Mouse (Mus musculus) cerebellum, adult 8-10 months (tissue): Measurements from ENCODE around the gene Lrrc72.
"Not testable (repeated sequence)": the region's sequence is repeated elsewhere in the genome, so short reads cannot be mapped to it uniquely, and the experiment has no call there.

Experiments
- DNase-seq: peaks from one replicate; pipeline ENCODE4 v3.0.0; 2022

Lrrc72 gene

GRCm38 (mm10) chr12:36253298-36253697 lies at the start of gene Lrrc72:
Lrrc72 (minus strand) TSS chr12:36253398.
- no peak for DNase-seq

GRCm38 (mm10) chr12:36302326-36302725 lies 49.1 kb upstream of the Lrrc72 start:
- no peak for DNase-seq

GRCm38 (mm10) chr12:36291346-36291745 lies 38.1 kb upstream of the Lrrc72 start:
- DNase-seq: no peak

GRCm38 (mm10) chr12:36290465-36290864 lies 37.3 kb upstream of the Lrrc72 start:
- no peak for DNase-seq

GRCm38 (mm10) chr12:36289634-36290033 lies 36.4 kb upstream of the Lrrc72 start:
- no peak for DNase-seq

- DNase-seq: no peak
Observed at GRCm38 (mm10) chr12:36274823-36275222, 21.6 kb upstream of the Lrrc72 start.

- no peak for DNase-seq
Observed at GRCm38 (mm10) chr12:36267670-36268246, 14.6 kb upstream of the Lrrc72 start.

GRCm38 (mm10) chr12:36262116-36262721 lies 9.0 kb upstream of the Lrrc72 start:
- DNase-seq: no peak

GRCm38 (mm10) chr12:36255413-36255812 lies 2.2 kb upstream of the Lrrc72 start:
- DNase-seq: no peak

- DNase-seq: no peak
Observed at GRCm38 (mm10) chr12:36241171-36241570, 12.0 kb downstream of the Lrrc72 start.

- DNase-seq: no peak
Observed at GRCm38 (mm10) chr12:36231386-36231785, 21.8 kb downstream of the Lrrc72 start.

- DNase-seq: no peak
Observed at GRCm38 (mm10) chr12:36224392-36224791, 28.8 kb downstream of the Lrrc72 start.

- no peak for DNase-seq
Observed at GRCm38 (mm10) chr12:36216905-36217304, 36.3 kb downstream of the Lrrc72 start.

GRCm38 (mm10) chr12:36216230-36216629 lies 37.0 kb downstream of the Lrrc72 start:
- DNase-seq: no peak

GRCm38 (mm10) chr12:36215149-36215480 lies 38.1 kb downstream of the Lrrc72 start:
- DNase-seq: peak; percentile 16

GRCm38 (mm10) chr12:36214389-36215148 lies 38.6 kb downstream of the Lrrc72 start:
- DNase-seq: no peak

GRCm38 (mm10) chr12:36210096-36210495 lies 43.1 kb downstream of the Lrrc72 start:
- no peak for DNase-seq

- no peak for DNase-seq
Observed at GRCm38 (mm10) chr12:36208456-36208855, 44.7 kb downstream of the Lrrc72 start.

GRCm38 (mm10) chr12:36207800-36208148 lies 45.4 kb downstream of the Lrrc72 start:
- no peak for DNase-seq

- peak; percentile 13 for DNase-seq
Observed at GRCm38 (mm10) chr12:36207072-36207799, 46.0 kb downstream of the Lrrc72 start.

- DNase-seq: not testable (repeated sequence)
Observed at GRCm38 (mm10) chr12:36205579-36206119, 47.5 kb downstream of the Lrrc72 start.

GRCm38 (mm10) chr12:36194976-36195375 lies 58.2 kb downstream of the Lrrc72 start:
- DNase-seq: no peak

- DNase-seq: no peak
Observed at GRCm38 (mm10) chr12:36190343-36190742, 62.9 kb downstream of the Lrrc72 start.
